Mouse (Mus musculus) adrenal gland, postnatal 36 days (tissue): ENCODE measurements around the gene Sirt7. TPM values are rescaled to one million over a fixed set of nuclear protein-coding genes. Genes with fewer than 3 reads are reported as not detected.

Source experiments
- DNase-seq, 2 experiments: peaks; one replicate each; pipeline ENCODE4 v3.0.0; 2021; ENCODE audit warnings: mixed read lengths in 1 of 2
- microRNA-seq: library from miRNA; unstranded; fragments of <30 nt; microRNA quantifications from one replicate; pipeline ENCODE4 v1.2.0, GENCODE M21; 2021
- total RNA-seq, 2 experiments: library from RNA; stranded (reverse); gene quantifications; 2 replicates each; pipeline ENCODE4 v1.2.3; 2021

The Sirt7 gene
- total RNA-seq, 2 experiments from 2014 or later = 49.6 to 67.0 TPM

GRCm38 (mm10) chr11:120571754-120572416 lies 53.2 kb downstream of the Sirt7 start:
- no peak for DNase-seq

GRCm38 (mm10) chr11:120571122-120571521 lies 53.9 kb downstream of the Sirt7 start:
- DNase-seq = no peak

Small RNA genes within 50 kb of the gene (microRNA-seq; reads per million reads assigned to microRNA genes)
- gene Mir6936 = 1.5 reads per million

Other genes starting within 250 kb of the Sirt7 start
- 10 to 100 TPM; 21.3 to 32.1 TPM for gene Faap100, start 246.5 kb downstream of the Sirt7 start, total RNA-seq
- 100 to 1,000 TPM in 1 of 2 experiments, 10 to 100 TPM in 1; 86.2 to 101 TPM for gene Nploc4, start 187.5 kb downstream of the Sirt7 start, total RNA-seq
- 1 to 10 TPM in 1 of 2 experiments, not detected in 1; 2.6 TPM for gene Tspan10, start 182.6 kb downstream of the Sirt7 start, total RNA-seq
- gene Pde6g, start 171.7 kb downstream of the Sirt7 start, total RNA-seq = under 1 TPM; 0.53 to 0.66 TPM
- gene Oxld1, start 167.2 kb downstream of the Sirt7 start, total RNA-seq = 10 to 100 TPM; 28.0 to 41.4 TPM
- gene Ccdc137, start 167.1 kb downstream of the Sirt7 start, total RNA-seq = 10 to 100 TPM; 24.7 to 33.3 TPM
- gene Arl16, start 157.6 kb downstream of the Sirt7 start, total RNA-seq = 10 to 100 TPM; 18.4 to 22.3 TPM
- gene Mrpl12, start 140.6 kb downstream of the Sirt7 start, total RNA-seq = 100 to 1,000 TPM; 110 to 111 TPM
- 100 to 1,000 TPM; 105 to 115 TPM for gene Slc25a10, start 133.4 kb downstream of the Sirt7 start, total RNA-seq
- gene Gcgr, start 94.5 kb downstream of the Sirt7 start, total RNA-seq = 1 to 10 TPM in 1 of 2 experiments, under 1 TPM in 1; 0.86 to 1.9 TPM
- 10 to 100 TPM; 58.0 to 73.4 TPM for gene Mcrip1, start 75.5 kb downstream of the Sirt7 start, total RNA-seq
- gene Ppp1r27, start 74.1 kb downstream of the Sirt7 start, total RNA-seq = 1 to 10 TPM in 1 of 2 experiments, under 1 TPM in 1; 0.56 to 1.3 TPM
- gene P4hb, start 52.0 kb downstream of the Sirt7 start, total RNA-seq = 100 to 1,000 TPM; 490 to 574 TPM
- 100 to 1,000 TPM; 348 to 361 TPM for gene Arhgdia, start 43.6 kb downstream of the Sirt7 start, total RNA-seq
- gene Alyref, start 26.9 kb downstream of the Sirt7 start, total RNA-seq = 10 to 100 TPM; 97.0 to 99.2 TPM
- gene Anapc11, start 26.8 kb downstream of the Sirt7 start, total RNA-seq = 100 to 1,000 TPM in 1 of 2 experiments, 10 to 100 TPM in 1; 86.0 to 102 TPM
- 1 to 10 TPM in 1 of 2 experiments, not detected in 1; 1.6 TPM for gene Npb, start 16.8 kb downstream of the Sirt7 start, total RNA-seq
- gene Pcyt2, start 7.3 kb downstream of the Sirt7 start, total RNA-seq = 100 to 1,000 TPM; 212 to 312 TPM
- 10 to 100 TPM; 50.4 to 78.6 TPM for gene Mafg, start 8.4 kb upstream of the Sirt7 start, total RNA-seq
- 1 to 10 TPM; 1.1 to 1.5 TPM for gene Pycr1, start 18.5 kb upstream of the Sirt7 start, total RNA-seq
- not detected for gene Myadml2, start 22.9 kb upstream of the Sirt7 start, total RNA-seq
- gene Notum, start 35.9 kb upstream of the Sirt7 start, total RNA-seq = 1 to 10 TPM; 8.5 to 9.8 TPM
- 10 to 100 TPM; 71.1 to 95.1 TPM for gene Aspscr1, start 47.7 kb upstream of the Sirt7 start, total RNA-seq
- 10 to 100 TPM; 52.1 to 60.4 TPM for gene Cenpx, start 88.5 kb upstream of the Sirt7 start, total RNA-seq
- gene Lrrc45, start 88.7 kb upstream of the Sirt7 start, total RNA-seq = 10 to 100 TPM; 24.3 to 27.7 TPM
- 10 to 100 TPM in 1 of 2 experiments, 1 to 10 TPM in 1; 8.2 to 17.0 TPM for gene Rac3, start 96.2 kb upstream of the Sirt7 start, total RNA-seq
- 10 to 100 TPM; 31.8 to 77.7 TPM for gene Dcxr, start 102.0 kb upstream of the Sirt7 start, total RNA-seq
- gene Cbr2, start 106.9 kb upstream of the Sirt7 start, total RNA-seq = 1 to 10 TPM; 5.0 to 7.8 TPM
- gene Hmga1b, start 137.6 kb upstream of the Sirt7 start, total RNA-seq = 10 to 100 TPM in 1 of 2 experiments, 1 to 10 TPM in 1; 6.0 to 13.1 TPM
- gene Rfng, start 159.0 kb upstream of the Sirt7 start, total RNA-seq = 10 to 100 TPM; 19.2 to 19.7 TPM
- 100 to 1,000 TPM; 139 to 142 TPM for gene Gps1, start 159.0 kb upstream of the Sirt7 start, total RNA-seq
- gene Dus1l, start 171.2 kb upstream of the Sirt7 start, total RNA-seq = 10 to 100 TPM; 57.2 to 59.6 TPM
- 1,000 to 10,000 TPM; 1,954 to 2,603 TPM for gene Fasn, start 199.3 kb upstream of the Sirt7 start, total RNA-seq